Mouse (Mus musculus) spleen, postnatal 4 days (tissue): ENCODE data around the gene Ube2s.
"Not testable (repeated sequence)": the region's sequence is repeated elsewhere in the genome, so short reads cannot be mapped to it uniquely, and the experiment has no call there.

ENCODE experiments used
- DNase-seq, 2 experiments: peaks; one replicate each; pipeline ENCODE4 v3.0.0; 2022; ENCODE audit warnings: low spot score in 2 of 2

The Ube2s gene

DNA sequence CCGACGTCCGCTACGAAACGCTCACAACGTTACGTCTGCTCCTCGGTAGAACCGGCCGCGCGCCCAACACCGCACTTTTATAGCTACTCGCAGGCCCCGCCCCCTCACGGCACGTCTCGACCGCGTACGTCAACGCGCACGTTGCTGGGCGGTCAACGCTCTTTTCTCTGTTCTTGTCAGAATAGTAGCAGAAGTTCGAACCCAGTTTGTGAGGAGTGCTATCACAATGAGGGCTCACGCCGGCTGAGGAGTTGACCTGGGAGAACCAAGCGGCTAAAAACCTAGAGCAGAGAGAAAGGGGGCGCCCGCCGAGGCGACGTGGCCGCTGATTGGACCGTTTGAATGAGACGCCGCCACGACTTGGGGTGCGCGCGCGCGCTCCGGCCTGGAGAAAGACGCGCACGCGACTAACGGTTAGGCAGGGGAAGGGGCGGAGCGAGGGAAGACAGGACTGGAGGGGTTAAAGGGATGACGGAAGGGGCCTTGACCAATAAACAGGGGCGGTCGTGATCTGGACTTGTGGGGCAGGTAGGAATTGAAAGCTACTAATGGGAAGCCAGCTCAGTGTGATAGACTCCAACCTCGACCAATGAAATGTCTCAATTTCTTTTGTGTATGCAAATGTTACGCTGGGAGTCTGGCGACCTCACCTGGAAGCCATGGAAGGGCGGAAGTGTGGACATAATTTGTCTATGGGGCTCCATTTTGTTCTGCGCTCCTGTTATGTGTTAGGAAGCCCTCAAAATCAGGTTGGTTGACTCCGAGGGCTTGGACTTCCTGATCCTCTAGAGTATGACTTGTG lies at the start of gene Ube2s:
Gene Ube2s, minus strand, starts transcription at position 288 of the 802 bp plus-strand sequence.
- DNase-seq: peak; percentile 99 to 100

DNA sequence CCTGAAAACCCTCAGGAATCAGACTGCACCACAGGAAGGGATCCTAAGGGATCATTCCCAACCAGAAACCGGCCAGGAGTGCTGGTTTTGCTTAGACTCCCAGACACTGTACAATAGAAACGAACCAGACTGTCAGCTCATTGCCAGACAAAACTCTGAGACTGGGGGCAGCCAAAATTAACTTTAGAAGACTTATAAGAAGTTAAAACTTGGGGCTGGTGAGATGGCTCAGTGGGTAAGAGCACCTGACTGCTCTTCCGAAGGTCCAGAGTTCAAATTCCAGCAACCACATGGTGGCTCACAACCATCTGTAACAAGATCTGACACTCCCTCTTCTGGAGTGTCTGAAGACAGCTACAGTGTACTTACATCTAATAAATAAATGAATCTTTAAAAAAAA lies 48.5 kb upstream of the Ube2s start:
- DNase-seq: not testable (repeated sequence)

DNA sequence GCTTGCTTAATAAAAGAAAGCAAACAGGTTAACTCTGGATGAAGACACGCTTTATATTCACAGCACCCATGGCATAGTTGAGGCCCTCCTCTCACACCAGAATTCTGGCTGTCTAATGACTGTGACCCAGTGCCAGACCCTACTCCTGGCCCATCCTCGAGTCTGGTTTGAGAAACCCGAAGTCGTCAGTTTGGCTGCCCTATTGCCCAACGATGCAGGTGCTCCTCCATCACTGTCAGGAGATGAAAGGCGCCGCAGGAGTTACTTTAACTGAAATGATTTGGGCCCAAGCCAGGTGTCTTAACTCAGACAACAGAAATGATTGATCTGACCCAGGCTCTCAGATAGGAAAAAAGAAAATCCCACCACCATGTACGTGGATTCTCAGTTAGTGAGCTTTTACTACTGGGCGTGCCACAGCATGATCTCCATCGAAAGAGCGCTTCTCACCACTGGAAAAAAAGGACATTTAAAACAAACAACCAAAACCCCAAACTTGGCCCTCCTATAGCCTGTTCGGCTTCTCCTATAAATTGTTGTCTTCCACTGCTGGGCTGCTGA lies 47.1 kb upstream of the Ube2s start:
- no peak for DNase-seq

DNA sequence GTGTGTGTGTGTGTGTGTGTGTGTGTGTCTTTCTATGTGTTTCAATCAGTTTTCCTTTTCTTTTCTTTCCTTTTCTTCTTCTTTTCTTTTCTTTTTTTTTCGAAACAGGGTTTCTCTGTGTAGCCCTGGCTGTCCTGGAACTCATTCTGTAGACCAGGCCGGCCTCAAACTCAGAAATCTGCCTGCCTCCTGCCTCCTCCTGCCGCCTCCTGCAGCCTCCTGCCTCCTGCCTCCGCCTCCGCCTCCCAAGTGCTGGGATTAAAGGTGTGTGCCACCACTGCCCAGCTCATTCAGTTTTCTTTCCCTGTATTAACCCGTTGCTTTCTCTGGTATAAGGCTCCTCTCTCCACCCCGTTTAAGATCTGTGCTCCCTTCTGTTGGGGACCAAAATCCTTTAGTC lies 44.9 kb upstream of the Ube2s start:
- DNase-seq: peak in 1 of 2 experiments; percentile 86

DNA sequence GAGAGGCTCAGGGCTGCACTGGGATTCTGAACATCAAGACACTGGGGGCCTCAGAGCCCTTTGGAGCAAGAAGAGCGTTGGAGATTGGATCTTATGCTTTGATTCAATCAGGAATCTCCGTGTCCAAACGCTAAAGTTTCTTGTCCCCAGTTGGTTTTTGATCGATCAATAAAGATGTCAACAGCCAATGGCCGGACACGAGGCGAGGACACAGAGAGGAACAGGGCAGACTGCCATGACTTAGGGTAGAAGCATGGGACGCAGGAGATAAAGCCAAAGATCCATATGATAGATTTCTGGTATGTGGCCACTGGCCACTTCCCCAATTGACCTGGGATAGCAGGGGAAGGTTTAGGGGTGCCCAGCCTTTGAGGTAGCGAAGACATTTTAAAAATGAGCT lies 44.1 kb upstream of the Ube2s start:
- DNase-seq: no peak

DNA sequence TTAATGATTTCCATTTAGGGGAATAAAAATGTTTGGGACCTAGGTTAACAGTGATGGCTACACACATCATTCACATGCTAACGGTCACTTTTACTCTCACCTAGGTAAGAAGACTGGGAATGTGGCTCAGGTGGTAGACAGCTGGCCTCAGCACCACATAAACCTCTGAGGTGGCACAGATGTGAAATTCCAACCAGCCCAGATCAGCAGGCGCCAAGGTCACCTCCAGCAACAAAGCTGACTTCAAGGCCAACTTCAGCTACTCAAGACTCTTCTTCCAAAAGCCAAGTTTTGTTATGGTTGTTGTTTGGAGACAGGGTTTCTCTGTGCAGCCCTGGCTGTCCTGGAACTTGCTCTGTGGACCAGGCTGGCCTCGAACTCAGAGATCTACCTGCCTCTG lies 41.2 kb upstream of the Ube2s start:
- DNase-seq: no peak

DNA sequence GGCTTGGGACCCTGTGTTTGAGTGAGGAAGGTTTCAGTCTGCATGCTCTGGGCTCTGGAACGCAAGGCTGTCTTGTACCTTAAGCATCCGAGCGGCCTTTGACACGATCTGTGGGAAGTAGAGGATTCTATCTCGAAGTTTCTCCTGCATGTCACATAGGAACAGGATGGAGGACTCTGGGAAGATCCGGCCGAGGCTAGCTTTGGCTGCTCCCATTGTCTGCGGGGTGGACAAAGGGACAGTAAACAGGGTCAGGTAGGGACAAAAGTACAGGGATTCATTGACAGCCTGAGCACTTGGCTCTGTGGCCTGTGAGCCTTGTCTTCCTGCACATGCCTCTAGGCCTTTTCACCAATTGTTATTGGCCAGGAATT lies 38.9 kb upstream of the Ube2s start:
- DNase-seq: no peak

DNA sequence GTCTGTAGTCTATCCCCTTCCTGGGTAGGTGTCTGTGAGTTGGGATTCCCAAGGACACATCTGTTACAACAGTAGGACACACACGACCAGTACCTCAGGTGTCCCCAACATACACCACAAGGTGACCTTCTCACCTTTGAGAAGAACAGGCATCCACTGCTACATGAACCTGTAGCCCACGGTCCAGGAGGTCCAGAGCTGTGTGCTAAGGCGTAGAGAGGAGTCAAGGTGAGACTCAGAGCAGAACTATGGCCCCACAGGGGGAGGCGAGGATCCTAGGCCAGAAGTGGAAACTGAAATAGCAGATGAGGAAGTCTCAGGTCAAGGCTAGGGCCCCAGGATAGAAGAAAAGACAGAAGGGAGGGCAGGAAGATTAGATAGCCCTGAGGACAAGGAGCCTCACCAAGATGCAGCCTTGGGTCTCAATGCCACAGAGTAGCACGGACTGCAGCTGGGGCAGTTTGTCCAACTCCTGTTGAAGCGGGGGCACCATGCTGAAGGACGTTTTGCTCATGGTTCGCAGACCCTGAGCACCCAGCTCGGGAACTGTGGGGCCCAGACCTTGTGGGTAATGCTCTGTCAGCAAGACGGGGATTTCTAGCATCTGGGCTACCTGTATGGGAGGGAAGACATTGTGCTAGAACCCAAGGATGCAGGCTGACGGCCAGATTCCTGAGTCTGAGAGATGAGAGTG lies 38.4 kb upstream of the Ube2s start:
- no peak for DNase-seq

DNA sequence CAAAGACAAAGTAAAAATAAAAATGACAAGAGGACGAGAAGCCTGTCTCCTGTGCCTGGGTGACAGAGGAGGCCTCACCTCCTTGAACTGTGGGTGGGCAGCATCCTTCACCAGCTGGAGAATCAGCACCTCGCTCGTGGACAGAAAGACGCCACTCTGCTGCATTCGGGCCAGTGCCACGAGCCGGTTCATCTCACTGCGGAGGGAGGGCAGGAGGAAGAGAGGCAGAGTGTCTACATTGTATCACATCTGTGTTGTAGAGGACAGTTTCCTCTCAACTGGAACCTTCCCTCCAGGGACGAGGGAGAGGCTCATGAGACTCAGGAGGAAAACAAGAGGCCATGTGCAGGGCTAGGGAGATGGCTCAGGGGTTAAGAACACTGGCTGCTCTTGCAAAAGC lies 37.0 kb upstream of the Ube2s start:
- no peak for DNase-seq

DNA sequence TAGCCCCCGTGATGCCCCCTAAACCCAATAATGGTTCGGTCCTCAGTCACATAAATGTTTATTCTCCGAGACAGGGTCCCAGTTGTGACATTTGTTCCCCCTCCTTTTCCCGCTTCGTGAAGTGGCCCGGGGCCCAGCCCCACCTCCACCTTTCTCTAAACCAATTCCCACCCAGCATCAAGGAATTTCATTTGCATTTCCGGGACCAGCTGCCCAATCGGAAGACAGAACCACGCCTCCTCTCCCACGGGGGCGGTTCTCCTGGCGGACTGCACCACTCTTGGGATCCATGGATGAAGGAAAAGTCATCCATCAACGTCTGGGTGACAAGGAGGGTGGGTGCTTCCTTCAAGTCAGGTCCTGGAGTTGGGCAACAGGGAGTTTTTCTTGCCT lies 32.5 kb upstream of the Ube2s start:
- no peak for DNase-seq

DNA sequence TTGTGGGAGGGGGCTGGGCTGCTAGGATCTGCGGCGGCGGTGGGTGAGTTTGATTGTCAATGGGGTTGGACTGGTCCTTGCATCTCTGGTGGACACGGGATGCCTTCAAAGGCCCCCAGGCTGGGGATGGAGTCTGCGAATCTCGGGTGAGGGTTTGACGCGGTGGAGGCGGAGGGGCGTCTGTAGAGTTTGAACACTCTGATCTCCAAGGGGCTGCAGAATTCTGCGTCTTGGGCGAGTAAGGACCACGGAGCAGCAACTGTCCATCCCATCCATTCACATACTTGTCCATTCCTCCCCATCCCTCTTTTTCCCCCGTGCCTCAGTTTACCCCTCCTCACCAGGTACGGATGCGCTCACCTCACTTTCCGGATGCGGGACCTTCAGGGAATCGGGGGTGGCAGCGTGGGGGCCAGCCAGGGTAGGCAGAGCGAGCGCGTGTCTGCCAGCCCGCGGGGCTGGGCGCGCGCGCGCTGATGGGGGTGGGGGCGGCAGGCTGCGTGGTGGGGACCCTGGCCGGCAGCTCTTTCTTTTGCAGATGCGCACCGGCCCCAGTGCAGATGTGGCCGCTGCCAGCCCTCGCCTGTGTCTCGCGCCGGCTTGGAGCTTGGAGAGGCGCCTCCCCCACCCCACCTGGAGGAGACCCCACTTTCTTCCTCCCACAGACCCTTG lies 32.0 kb upstream of the Ube2s start, which contains the start of gene Shisa7:
Gene Shisa7, minus strand, starts transcription at position 452 of the 672 bp plus-strand sequence.
- no peak for DNase-seq

DNA sequence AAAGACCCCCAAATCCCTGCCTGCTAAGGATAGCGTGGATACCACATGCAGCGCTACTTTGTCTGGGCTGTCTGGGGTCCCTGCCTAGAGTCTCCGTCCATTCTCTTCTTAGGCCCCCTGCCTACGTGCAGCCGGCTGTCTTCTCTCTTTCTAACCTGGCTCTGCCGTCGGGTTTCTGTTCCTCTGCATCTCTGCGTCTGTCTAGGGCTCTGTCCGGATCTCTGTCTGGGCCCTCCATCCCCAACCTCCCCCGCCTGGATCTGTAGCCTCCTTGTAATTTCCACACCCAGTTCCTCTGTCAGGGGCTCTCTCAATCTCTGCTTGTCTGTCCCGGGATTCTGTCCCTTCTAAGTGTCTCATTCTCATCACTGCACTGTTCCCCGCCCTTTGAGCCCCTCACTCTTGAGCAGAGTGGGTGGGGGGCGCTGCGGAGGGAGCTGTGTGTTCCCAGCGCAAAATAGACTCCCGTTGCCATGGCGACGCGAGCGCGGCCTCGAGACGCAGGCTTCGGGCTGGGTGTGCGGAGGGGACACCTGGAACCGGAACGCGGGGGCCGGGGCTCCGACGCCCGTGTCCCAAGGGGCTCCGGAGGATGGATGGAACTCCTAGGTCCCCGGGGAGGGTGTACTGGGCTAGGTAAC lies 31.3 kb upstream of the Ube2s start:
- no peak for DNase-seq

DNA sequence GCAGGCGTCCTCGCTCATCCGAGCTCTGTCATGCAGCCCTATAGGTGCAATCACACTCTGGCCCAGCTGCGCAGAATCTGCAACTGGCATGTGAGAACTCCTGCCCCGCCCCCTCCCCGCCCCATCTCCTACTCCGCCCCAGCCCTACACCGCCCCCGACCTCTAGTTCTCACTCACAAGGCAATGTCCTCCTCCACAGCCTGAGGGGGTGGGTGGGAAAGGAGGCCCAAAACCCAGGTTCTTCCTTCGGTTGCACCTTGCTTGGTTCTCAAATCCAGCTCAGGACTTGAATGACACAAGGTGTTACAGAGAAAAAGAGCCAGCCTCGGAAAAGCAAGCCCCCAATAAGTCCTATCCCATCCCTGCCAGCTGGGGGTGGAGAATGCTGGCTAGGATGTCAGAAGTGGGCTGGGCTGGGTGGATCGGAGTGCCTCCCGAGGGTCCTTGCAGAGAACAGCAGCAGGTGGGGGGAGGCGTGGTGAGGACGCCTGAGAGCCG lies 30.3 kb upstream of the Ube2s start:
- DNase-seq: no peak

DNA sequence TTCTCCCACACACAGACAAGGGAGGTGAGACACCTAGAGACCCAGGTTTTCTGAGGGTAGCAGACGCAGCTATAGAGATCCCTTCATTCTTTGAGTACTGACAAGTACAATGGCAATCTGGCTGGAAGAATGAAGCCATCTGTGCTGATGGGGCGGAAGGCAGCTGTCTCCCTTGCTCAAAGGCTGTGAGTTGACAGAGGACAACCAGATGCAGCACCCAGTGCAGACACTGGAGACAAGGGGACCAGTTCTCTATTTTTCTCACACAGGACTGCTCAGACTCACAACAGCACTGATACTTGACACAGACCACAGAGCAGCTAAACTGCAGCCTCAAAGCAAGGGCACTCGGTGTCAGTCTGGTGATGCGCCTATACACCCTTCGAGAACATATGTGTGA lies 29.7 kb upstream of the Ube2s start:
- DNase-seq: no peak

DNA sequence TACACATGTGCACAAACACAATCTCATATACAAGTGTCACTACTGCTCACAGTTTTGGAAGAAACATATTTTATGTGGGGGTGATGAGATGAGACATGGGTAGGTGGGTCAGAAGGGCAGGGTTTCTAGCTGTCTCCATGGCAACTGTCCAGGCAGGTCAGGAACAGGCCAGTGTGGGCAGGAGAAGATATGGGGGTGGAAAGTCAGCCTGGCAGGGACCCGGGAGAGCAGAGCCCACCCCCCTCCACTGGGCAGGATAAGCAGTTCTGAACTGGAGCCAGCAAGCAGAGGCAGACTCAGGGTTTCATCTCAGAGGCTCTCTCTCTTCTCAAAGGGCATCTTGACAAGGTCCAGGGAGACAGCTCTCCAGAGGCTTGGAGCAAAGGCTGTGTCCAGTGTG lies 25.2 kb upstream of the Ube2s start:
- no peak for DNase-seq

DNA sequence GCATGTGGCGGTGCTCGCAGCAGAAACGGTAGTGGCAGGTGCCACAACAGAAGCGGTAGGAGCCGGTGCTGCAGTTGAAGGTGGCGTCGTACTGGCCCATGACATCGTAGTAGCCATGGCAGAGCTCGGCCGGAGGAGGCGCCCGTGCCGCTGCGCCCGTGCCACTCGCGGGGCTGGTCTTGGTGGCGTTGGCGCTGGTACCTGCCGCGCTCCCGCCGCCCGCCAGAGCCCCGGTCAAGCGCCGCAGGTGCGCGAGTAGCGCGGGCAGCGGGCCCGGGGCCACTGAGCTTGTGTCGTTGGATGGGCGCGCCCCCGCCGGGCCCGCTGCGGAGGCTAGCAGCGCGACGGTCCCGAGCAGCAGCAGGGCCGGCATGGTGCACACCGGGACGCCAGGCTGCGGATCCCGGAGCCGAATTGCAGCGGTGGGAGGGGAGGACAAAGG lies 24.0 kb upstream of the Ube2s start:
- peak; percentile 47 to 77 for DNase-seq

DNA sequence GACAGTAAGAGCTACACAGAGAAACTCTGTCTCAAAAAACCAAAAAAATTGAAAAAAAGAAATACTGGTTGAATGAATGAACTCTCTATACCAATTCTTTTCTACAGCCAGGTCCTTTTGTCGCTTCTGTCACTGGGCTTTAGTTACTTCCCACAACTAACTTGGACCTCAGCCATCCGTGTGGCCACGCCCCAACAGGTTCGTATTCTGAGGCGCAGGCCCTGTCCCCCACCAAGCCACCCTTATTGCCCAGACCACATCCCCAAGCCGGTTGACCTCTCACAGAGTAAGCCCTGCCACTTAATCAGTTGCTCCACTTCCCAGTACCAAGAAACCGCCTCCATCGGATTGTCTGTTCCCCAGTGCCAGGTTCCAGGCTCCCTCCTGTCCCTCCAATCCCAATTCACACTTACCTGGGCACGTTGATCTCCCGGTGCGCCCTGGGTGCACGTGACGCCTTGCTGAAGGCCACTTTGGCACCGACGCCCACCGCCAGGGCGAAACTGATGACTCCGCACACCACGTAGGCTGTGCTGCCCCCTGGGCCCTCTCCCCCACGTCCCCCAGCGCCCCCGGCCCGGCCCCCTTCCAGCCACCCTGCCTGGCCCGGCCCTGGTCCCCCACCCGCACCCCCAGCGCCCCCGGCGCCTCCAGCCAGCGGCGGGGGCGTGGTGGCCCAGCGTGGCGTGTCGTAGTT lies 23.4 kb upstream of the Ube2s start:
- no peak for DNase-seq

DNA sequence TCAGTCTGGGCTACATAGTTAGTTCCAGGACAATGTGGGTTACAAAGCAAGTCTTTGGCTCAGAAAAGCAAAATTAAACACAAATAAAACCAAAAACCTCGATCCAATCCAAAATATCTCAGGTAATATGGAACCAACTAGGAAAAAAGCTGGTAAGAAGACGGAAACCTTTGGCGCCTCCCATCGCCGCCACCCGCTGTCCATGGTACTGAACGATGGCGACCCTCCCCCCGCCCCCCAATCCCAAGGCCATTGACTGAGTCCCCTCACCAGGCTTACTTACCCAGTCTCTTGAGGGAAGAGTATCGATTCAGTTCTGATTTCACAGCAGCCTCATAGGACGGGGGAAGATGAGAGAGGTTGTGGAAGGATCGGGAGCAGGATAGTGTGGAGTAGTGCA lies 18.1 kb upstream of the Ube2s start:
- no peak for DNase-seq

DNA sequence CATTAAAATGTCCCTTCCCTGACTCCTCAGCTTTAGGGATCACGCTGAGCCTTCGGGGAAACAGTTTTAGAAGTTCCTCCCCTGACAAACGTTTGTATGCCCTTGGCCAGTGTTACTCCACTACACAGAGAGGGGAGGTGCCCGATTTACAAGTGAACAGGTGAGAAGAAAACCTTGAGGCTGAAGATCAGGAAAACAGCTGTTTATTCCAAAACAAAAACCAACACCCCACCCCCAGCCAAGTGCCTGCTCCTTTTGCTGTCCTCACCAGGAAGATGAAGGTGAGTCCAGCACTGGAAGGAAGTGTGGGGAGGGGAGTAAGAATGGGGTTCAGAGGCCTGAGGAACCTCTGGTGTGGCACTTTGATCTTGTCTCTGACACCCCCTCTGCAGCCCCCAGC lies 13.0 kb upstream of the Ube2s start:
- no peak for DNase-seq

DNA sequence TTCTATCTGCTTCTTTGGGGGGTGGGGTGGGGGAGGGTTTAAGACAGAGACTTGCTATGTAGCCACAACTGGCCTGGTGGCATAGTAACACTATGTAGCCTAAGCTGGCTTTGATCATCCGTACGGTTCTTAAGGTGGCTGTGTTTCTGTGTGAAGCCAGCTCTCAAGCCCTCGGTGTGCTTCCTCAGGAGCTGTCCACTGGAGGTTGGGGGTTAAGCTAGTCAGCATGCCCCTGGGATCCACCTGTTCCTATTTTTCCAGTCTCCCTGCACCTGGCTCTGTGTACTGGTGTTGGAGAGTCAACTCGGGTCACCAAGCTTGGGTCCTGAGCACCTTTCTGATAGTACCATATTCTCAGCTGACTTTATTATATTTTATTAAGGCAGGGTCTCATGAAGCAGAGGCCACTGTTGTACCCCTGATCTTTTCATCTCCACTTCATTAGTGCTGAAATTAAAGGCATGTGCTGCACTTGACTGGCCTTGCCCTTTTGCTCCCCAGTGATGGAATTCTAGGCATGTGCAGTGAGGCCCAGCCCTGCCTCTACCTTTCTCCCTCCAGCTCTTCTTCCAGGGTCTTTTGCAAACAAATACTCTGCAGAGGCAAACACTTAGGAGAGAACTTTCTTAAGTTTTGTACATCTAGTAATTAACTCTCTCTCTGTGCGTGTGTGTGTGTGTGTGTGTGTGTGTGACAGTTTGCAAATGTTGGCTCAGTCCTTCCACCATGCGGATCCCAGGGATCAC lies 9.9 kb upstream of the Ube2s start:
- no peak for DNase-seq
